Mouse (Mus musculus) myocyte (in vitro differentiated cells): ENCODE data around the gene Asap2. TPM values are rescaled to one million over a fixed set of nuclear protein-coding genes. Genes with fewer than 3 reads are reported as not detected.

ENCODE experiments used
- H3K27me3 ChIP-seq: one replicate; pipeline ENCODE4 v1.6.1; 2011; ENCODE audit not compliant: control insufficient read depth, insufficient read depth, insufficient read length
- H3K36me3 ChIP-seq: one replicate; pipeline ENCODE4 v1.6.1; 2011; ENCODE audit not compliant: control insufficient read depth, insufficient read depth
- H3K4me2 ChIP-seq: one replicate; pipeline ENCODE4 v1.6.1; 2011; ENCODE audit warnings: low read depth, control low read depth
- H3K4me3 ChIP-seq: one replicate; pipeline ENCODE4 v1.5.1; 2011; ENCODE audit warnings: mild to moderate bottlenecking, control low read depth, moderate library complexity
- H3K79me2 ChIP-seq: one replicate; pipeline ENCODE4 v1.6.1; 2011; ENCODE audit not compliant: control insufficient read depth, insufficient read depth
- H3ac ChIP-seq: one replicate; pipeline ENCODE4 v1.6.1; 2011; ENCODE audit not compliant: control insufficient read depth, insufficient read length
- CEBPB ChIP-seq: IDR thresholded peaks from 2 replicates; pipeline ENCODE4 v1.6.1; 2011; ENCODE audit warnings: mild to moderate bottlenecking, moderate library complexity; ENCODE audit not compliant: poor library complexity, insufficient read depth, severe bottlenecking
- E2F4 ChIP-seq: IDR thresholded peaks from one replicate; pipeline ENCODE4 v1.6.1; 2011; ENCODE audit warnings: mild to moderate bottlenecking, control low read depth, moderate library complexity; ENCODE audit not compliant: insufficient read depth
- MAX ChIP-seq: IDR thresholded peaks from one replicate; pipeline ENCODE4 v1.6.1; 2011; ENCODE audit warnings: low read depth, mild to moderate bottlenecking, control low read depth
- MYOD1 ChIP-seq, 3 experiments: IDR thresholded peaks; one replicate each; pipeline ENCODE4 v1.6.1; 2011; ENCODE audit warnings: control low read depth in 2 of 3, low read depth in 2 of 3, mild to moderate bottlenecking in 2 of 3, moderate library complexity in 1 of 3; ENCODE audit not compliant: insufficient read length in 2 of 3, control insufficient read depth in 1 of 3
- MYOG ChIP-seq, 3 experiments: IDR thresholded peaks; one replicate each; pipeline ENCODE4 v1.6.1; 2011; ENCODE audit warnings: control low read depth in 2 of 3, low read depth in 2 of 3, mild to moderate bottlenecking in 2 of 3; ENCODE audit not compliant: insufficient read length in 2 of 3, control insufficient read depth in 1 of 3, insufficient read depth in 1 of 3
- POLR2A ChIP-seq: IDR thresholded peaks from one replicate; pipeline ENCODE4 v1.6.1; 2011; ENCODE audit warnings: low read depth, mild to moderate bottlenecking, control low read depth, moderate library complexity; ENCODE audit not compliant: insufficient read length
- POLR2AphosphoS2 ChIP-seq: IDR thresholded peaks from one replicate; pipeline ENCODE4 v1.6.1; 2011; ENCODE audit warnings: low read depth, control low read depth; ENCODE audit not compliant: insufficient read length
- REST ChIP-seq: IDR thresholded peaks from one replicate; pipeline ENCODE4 v1.6.1; 2011; ENCODE audit warnings: mild to moderate bottlenecking, control low read depth, moderate library complexity; ENCODE audit not compliant: insufficient read depth, insufficient read length
- SRF ChIP-seq: IDR thresholded peaks from one replicate; pipeline ENCODE4 v1.6.1; 2011; ENCODE audit warnings: low read depth; ENCODE audit not compliant: control insufficient read depth, insufficient read length
- TCF12 ChIP-seq: IDR thresholded peaks from one replicate; pipeline ENCODE4 v1.6.1; 2011; ENCODE audit warnings: mild to moderate bottlenecking, control low read depth; ENCODE audit not compliant: poor library complexity, insufficient read depth, severe bottlenecking
- TCF3 ChIP-seq: IDR thresholded peaks from one replicate; pipeline ENCODE4 v1.6.1; 2011; ENCODE audit warnings: low read depth, control low read depth; ENCODE audit not compliant: insufficient read length
- USF1 ChIP-seq: IDR thresholded peaks from one replicate; pipeline ENCODE4 v1.6.1; 2011; ENCODE audit warnings: low read depth, mild to moderate bottlenecking, control low read depth, moderate library complexity
- polyA plus RNA-seq: library from polyadenylated mRNA; unstranded; fragments of >200 nt; fragmentation: generic; extraction: Trizol; gene quantifications from one replicate; pipeline ENCODE4 v1.2.1, GENCODE M21; 2012; ENCODE audit warnings: missing spikeins

Gene Asap2
- polyA plus RNA-seq, 1 experiment = 3.2 TPM

DNA sequence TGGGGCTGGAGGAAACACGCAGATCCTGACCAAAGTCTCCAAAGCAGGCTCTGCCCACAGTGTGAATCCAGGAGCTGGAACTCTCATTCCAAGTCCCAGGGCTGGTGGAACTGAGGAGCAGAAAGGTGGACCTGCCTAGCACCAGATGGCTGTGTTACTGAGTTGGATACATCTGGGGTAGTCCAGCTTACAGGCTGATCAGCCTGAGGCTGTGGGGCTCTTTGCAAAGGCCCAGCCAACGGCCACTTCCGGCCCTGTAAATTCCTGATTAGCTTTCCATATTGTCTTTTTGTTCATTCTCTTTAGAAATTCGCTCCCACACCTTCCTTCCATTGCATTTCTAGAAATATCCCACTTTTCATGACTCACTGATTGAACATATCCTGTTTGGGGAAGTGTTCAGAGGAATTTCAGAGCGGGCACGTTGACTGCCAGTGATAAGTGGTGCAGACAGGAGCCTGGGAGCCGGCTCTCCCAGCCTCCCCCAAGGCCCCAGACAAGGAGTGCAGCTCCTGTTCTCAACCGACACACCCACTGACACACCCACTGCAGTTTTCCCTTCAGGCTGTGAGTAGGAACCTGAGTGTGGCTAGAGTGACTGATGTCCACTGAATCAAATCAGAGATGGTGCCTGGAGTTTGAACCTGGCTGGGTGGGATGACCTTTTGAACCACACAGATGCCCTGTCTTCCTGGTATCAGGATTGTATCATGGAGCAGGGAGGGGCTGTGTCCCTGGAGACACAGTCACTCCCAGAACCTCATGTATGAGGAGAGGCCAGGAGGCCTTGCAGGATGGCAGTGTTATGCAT lies 145.6 kb downstream of the Asap2 start:
- Histone ChIP-seq H3K79me2 (peaks cover 8% of the 10 kb centered on the region), H3ac (no peak overlapping the region), H3K36me3 (no peaks in the 10 kb centered on the region), H3K27me3 (no peaks in the 10 kb centered on the region), H3K4me3 (no peak overlapping the region), H3K4me2 (peak overlapping the region; percentile 35)
- no peak for TF ChIP-seq REST
- TF ChIP-seq MYOG (IDR thresholded peaks at IDR 0.05; ENCODE audit: control insufficient read depth in 1 of 3, insufficient read depth in 1 of 3, insufficient read length in 2 of 3, low read depth in 2 of 3) = no peak
- TF ChIP-seq MAX = no peak
- TF ChIP-seq MYOD1 (IDR thresholded peaks at IDR 0.05; ENCODE audit: control insufficient read depth in 1 of 3, insufficient read length in 2 of 3, low read depth in 2 of 3) = no peak
- no peak for TF ChIP-seq POLR2AphosphoS2
- TF ChIP-seq TCF3 = no peak
- no peak for TF ChIP-seq CEBPB
- TF ChIP-seq POLR2A = no peak
- no peak for TF ChIP-seq E2F4
- TF ChIP-seq SRF = no peak
- no peak for TF ChIP-seq USF1
- TF ChIP-seq TCF12 = no peak

DNA sequence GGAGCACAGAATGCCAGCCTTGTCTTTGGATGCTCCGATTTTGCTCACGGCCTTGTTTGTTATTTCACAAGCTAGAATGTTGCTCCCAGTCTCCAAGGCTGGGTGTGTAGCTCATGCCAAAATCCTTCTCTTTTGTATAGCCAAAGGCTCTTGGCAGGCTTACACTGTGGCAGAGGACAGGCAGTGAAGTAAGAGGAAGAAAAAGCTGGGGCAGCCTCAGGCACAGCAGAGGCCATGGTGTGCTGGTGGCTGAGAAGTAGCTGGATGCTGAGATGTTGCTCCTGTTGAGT lies 146.1 kb downstream of the Asap2 start:
- Histone ChIP-seq H3K36me3 (no peaks in the 10 kb centered on the region), H3K4me2 (peak overlapping the region; percentile 35), H3ac (no peak overlapping the region), H3K27me3 (no peaks in the 10 kb centered on the region), H3K79me2 (peaks cover 8% of the 10 kb centered on the region), H3K4me3 (no peak overlapping the region)
- TF ChIP-seq E2F4 = no peak
- no peak for TF ChIP-seq REST
- no peak for TF ChIP-seq MYOD1 (IDR thresholded peaks at IDR 0.05; ENCODE audit: control insufficient read depth in 1 of 3, insufficient read length in 2 of 3, low read depth in 2 of 3)
- no peak for TF ChIP-seq POLR2AphosphoS2
- no peak for TF ChIP-seq TCF3
- no peak for TF ChIP-seq MYOG (IDR thresholded peaks at IDR 0.05; ENCODE audit: control insufficient read depth in 1 of 3, insufficient read depth in 1 of 3, insufficient read length in 2 of 3, low read depth in 2 of 3)

DNA sequence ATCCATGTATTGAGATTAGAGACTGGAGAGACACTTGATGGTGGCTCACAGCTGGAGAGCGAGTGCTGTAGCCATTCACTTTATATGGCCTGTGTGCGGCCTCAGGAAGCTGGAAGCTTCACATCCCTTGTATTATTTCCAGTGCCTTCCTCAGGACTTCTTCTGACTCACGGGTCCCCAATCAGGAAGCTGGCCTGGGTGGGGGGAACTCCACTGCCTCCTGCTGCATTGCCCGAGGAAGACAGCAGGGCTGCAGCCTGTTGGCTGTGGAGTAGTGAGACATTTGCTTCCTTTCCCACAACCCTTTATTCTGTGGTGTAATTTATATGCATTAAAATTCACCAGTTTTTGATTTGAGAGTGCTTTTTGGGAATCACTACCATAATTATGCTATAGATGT lies 149.3 kb downstream of the Asap2 start:
- no peak for TF ChIP-seq POLR2A
- no peak for TF ChIP-seq CEBPB
- TF ChIP-seq USF1 = no peak

DNA sequence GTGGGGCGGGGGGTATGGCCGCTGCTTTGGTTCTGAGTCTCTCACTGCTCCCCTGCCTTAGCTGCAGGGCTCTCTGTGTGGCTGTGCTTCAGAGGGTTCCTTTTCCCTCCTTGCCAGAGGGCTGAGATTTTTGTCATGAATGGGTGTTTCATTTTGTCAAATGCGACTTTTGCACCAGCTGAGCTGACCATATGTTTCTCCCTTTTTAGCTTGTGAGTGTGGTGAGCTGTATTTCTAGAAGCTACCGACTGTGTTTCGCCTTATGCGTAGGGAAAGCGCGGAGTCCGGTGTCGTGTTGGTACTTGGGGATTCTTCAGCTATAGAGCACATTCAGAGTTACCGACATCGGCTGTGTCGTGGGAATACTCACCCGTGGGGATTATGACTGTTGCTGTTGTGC lies 149.9 kb downstream of the Asap2 start:
- Histone ChIP-seq H3K79me2 (peaks cover 10% of the 10 kb centered on the region), H3K4me2 (peak overlapping the region; percentile 36), H3K36me3 (no peaks in the 10 kb centered on the region), H3ac (no peak overlapping the region), H3K4me3 (no peak overlapping the region), H3K27me3 (no peaks in the 10 kb centered on the region)
- TF ChIP-seq TCF3 = no peak

More for the DNA sequence above, 149.3 kb downstream of the Asap2 start:
- no peak overlapping the region for H3K4me3 ChIP-seq
- no peak overlapping the region for H3ac ChIP-seq
- H3K36me3 ChIP-seq = no peaks in the 10 kb centered on the region
- H3K27me3 ChIP-seq = no peaks in the 10 kb centered on the region
- peaks cover 10% of the 10 kb centered on the region for H3K79me2 ChIP-seq
- no peak overlapping the region for H3K4me2 ChIP-seq

DNA sequence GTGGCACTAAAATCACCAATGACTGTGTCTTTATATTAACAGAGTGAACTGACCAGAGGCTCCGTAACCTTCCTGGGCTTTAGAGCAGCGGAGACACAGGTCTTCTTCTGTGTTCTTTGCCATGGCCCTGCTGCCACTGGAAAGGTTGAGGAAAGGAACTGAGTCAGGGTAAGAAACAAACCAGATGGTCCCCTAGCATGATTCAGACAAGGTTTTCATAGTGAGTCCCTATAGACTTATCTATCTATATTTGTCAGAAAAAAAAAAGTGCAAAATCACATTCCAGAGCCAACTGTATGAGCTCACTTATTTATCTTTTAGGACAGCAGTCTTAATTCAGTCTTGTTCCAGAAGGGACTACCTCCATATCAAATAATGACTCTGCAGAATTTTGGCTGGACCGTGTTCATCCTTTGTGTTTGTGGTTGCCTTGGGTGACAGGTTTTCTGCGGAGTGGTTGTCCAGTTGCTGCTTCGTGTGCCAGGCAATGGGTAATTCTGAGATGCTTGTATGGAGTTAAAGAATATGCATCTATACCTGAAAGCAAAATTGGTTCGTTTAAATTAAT lies 150.6 kb downstream of the Asap2 start:
- no peak for TF ChIP-seq MYOG (IDR thresholded peaks at IDR 0.05; ENCODE audit: control insufficient read depth in 1 of 3, insufficient read depth in 1 of 3, insufficient read length in 2 of 3, low read depth in 2 of 3)
- no peak for TF ChIP-seq MAX
- no peak for TF ChIP-seq USF1
- no peak for TF ChIP-seq POLR2AphosphoS2
- TF ChIP-seq MYOD1 (IDR thresholded peaks at IDR 0.05; ENCODE audit: control insufficient read depth in 1 of 3, insufficient read length in 2 of 3, low read depth in 2 of 3) = no peak
- no peak for TF ChIP-seq TCF12
- TF ChIP-seq POLR2A = no peak
- no peak for TF ChIP-seq SRF
- TF ChIP-seq REST = no peak
- no peak for TF ChIP-seq CEBPB
- no peak for TF ChIP-seq E2F4
- no peak for TF ChIP-seq TCF3
- Histone ChIP-seq H3ac (no peak overlapping the region), H3K4me2 (no peak overlapping the region), H3K27me3 (no peaks in the 10 kb centered on the region), H3K4me3 (no peak overlapping the region), H3K79me2 (peaks cover 10% of the 10 kb centered on the region), H3K36me3 (no peaks in the 10 kb centered on the region)
